Mouse (Mus musculus) heart, adult 2 months (tissue): ENCODE measurements around the gene Eif2b4.

Experiments
- CTCF ChIP-seq: fragments of 200-600 bp; IDR thresholded peaks from 2 replicates; pipeline ENCODE4 v1.8.1; 2022; ENCODE audit warnings: antibody characterized with exemption, mild to moderate bottlenecking, moderate library complexity
- EP300 ChIP-seq: fragments of 200-500 bp; IDR thresholded peaks from 2 replicates; pipeline ENCODE4 v1.6.1; 2011; ENCODE audit warnings: low read depth, low read length, control low read depth; ENCODE audit not compliant: insufficient read depth
- POLR2A ChIP-seq: fragments of 200-500 bp; IDR thresholded peaks from 2 replicates; pipeline ENCODE4 v1.6.1; 2011; ENCODE audit warnings: mild to moderate bottlenecking, low read depth, low read length, control low read depth; ENCODE audit not compliant: insufficient read depth

DNA sequence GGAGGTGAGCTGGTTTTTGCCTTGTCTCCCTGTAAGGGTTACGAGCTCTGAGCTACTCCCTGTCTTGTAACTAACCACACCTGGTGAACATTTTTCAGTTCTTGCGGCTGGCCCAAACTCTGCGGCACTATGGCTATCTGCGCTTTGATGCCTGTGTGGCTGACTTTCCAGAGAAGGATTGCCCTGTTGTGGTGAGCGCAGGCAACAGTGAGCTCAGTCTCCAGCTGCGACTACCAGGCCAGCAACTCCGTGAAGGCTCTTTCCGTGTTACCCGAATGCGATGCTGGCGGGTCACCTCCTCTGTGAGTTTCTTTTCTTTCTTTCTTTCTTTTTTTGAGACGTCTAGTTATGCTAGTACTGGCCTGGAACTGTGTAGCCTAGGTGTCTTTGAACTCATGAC, 3.8 kb upstream of the Eif2b4 start:
- TF ChIP-seq EP300 = no peak
- no peak for TF ChIP-seq CTCF
- TF ChIP-seq POLR2A = no peak
